Mouse (Mus musculus): Measurements from ENCODE around the gene Pacsin2. TPM values are rescaled to one million over a fixed set of nuclear protein-coding genes. Genes with fewer than 3 reads are reported as not detected.

The Pacsin2 gene
- polyA plus RNA-seq, 1 experiment from 2014 or later = 59.3 TPM

GRCm38 (mm10) chr15:83494572-83494920 lies 30.1 kb upstream of the Pacsin2 start:
- H3K4me2 ChIP-seq = no peak overlapping the region
- no peak overlapping the region for H3K27ac ChIP-seq
- 70% methylated on average over 6 of the region's 6 CpGs for WGBS
- peaks cover 6% of the 10 kb centered on the region for H3K4me1 ChIP-seq (replicated peaks)
- H3K36me3 ChIP-seq = peaks cover 14% of the 10 kb centered on the region; the same call in 1 of the 2 replicates
- no peak overlapping the region for H3K9ac ChIP-seq
- ATAC-seq (replicated peaks; ENCODE audit: insufficient number of reproducible peaks, insufficient read depth, low FRiP score, low read depth) = no peak
- H3K27me3 ChIP-seq = no peaks in the 10 kb centered on the region
- H3K4me3 ChIP-seq = no peak overlapping the region
- H3K9me3 ChIP-seq (replicated peaks) = no peaks in the 10 kb centered on the region

GRCm38 (mm10) chr15:83493856-83494571 lies 29.6 kb upstream of the Pacsin2 start:
- peaks cover 14% of the 10 kb centered on the region; the same call in 1 of the 2 replicates for H3K36me3 ChIP-seq
- 61% methylated on average over 7 of the region's 7 CpGs for WGBS
- no peaks in the 10 kb centered on the region for H3K27me3 ChIP-seq

GRCm38 (mm10) chr15:83491891-83492290 lies 27.5 kb upstream of the Pacsin2 start:
- WGBS = 42% methylated on average over 5 of the region's 5 CpGs
- H3K36me3 ChIP-seq = peaks cover 7% of the 10 kb centered on the region; the same call in 1 of the 2 replicates

More at GRCm38 (mm10) chr15:83493856-83494571, 29.6 kb upstream of the Pacsin2 start:
- Histone ChIP-seq H3K4me2 (no peak overlapping the region), H3K4me1 (replicated peaks) (peaks cover 11% of the 10 kb centered on the region), H3K9ac (no peak overlapping the region), H3K27ac (no peak overlapping the region), H3K4me3 (no peak overlapping the region), H3K9me3 (replicated peaks) (no peaks in the 10 kb centered on the region)
- ATAC-seq (replicated peaks; ENCODE audit: insufficient number of reproducible peaks, insufficient read depth, low FRiP score, low read depth) = no peak

GRCm38 (mm10) chr15:83489471-83489870 lies 25.1 kb upstream of the Pacsin2 start:
- Histone ChIP-seq H3K9me3 (replicated peaks) (no peaks in the 10 kb centered on the region), H3K36me3 (peaks cover 3% of the 10 kb centered on the region; the same call in 1 of the 2 replicates), H3K27ac (no peak overlapping the region), H3K27me3 (no peaks in the 10 kb centered on the region), H3K4me3 (no peak overlapping the region), H3K4me2 (no peak overlapping the region), H3K9ac (no peak overlapping the region), H3K4me1 (replicated peaks) (peaks cover 24% of the 10 kb centered on the region)
- 61% methylated on average over 20 of the region's 20 CpGs for WGBS
- ATAC-seq (replicated peaks; ENCODE audit: insufficient number of reproducible peaks, insufficient read depth, low FRiP score, low read depth) = no peak; the same call in 1 of the 2 replicates

More at GRCm38 (mm10) chr15:83491891-83492290, 27.5 kb upstream of the Pacsin2 start:
- peaks cover 24% of the 10 kb centered on the region for H3K4me1 ChIP-seq (replicated peaks)
- H3K27me3 ChIP-seq = no peaks in the 10 kb centered on the region
- ATAC-seq (replicated peaks; ENCODE audit: insufficient number of reproducible peaks, insufficient read depth, low FRiP score, low read depth) = 0 out of 2 replicates have a peak, but pooled peaks have one; percentile 32
- no peak overlapping the region for H3K4me3 ChIP-seq
- H3K4me2 ChIP-seq = no peak overlapping the region
- no peak overlapping the region for H3K9ac ChIP-seq
- H3K9me3 ChIP-seq (replicated peaks) = no peaks in the 10 kb centered on the region
- no peak overlapping the region for H3K27ac ChIP-seq

- Histone ChIP-seq H3K4me3 (no peak overlapping the region), H3K4me1 (replicated peaks) (peaks cover 19% of the 10 kb centered on the region), H3K9me3 (replicated peaks) (no peaks in the 10 kb centered on the region), H3K36me3 (no peaks in the 10 kb centered on the region; the same call in 1 of the 2 replicates), H3K4me2 (no peak overlapping the region), H3K27ac (peak overlapping the region; percentile 71), H3K9ac (no peak overlapping the region), H3K27me3 (no peaks in the 10 kb centered on the region)
- ATAC-seq (replicated peaks; ENCODE audit: insufficient number of reproducible peaks, insufficient read depth, low FRiP score, low read depth) = peak; percentile 53; the same call in 1 of the 2 replicates
- 47% methylated on average over 9 of the region's 9 CpGs for WGBS
Observed at GRCm38 (mm10) chr15:83487477-83488115, 23.2 kb upstream of the Pacsin2 start.

- ATAC-seq (replicated peaks; ENCODE audit: insufficient number of reproducible peaks, insufficient read depth, low FRiP score, low read depth) = no peak
Observed at GRCm38 (mm10) chr15:83484311-83484710, 19.9 kb upstream of the Pacsin2 start.

GRCm38 (mm10) chr15:83483482-83483881 lies 19.1 kb upstream of the Pacsin2 start:
- H3K9ac ChIP-seq = no peak overlapping the region
- H3K4me2 ChIP-seq = no peak overlapping the region
- H3K9me3 ChIP-seq (replicated peaks) = no peaks in the 10 kb centered on the region
- WGBS = 36% methylated on average over 2 of the region's 2 CpGs
- ATAC-seq (replicated peaks; ENCODE audit: insufficient number of reproducible peaks, insufficient read depth, low FRiP score, low read depth) = no peak
- H3K27me3 ChIP-seq = no peaks in the 10 kb centered on the region
- no peak overlapping the region for H3K4me3 ChIP-seq
- no peaks in the 10 kb centered on the region; the same call in 1 of the 2 replicates for H3K36me3 ChIP-seq
- no peak overlapping the region for H3K27ac ChIP-seq
- H3K4me1 ChIP-seq (replicated peaks) = peaks cover 18% of the 10 kb centered on the region

More at GRCm38 (mm10) chr15:83484311-83484710, 19.9 kb upstream of the Pacsin2 start:
- Histone ChIP-seq H3K4me1 (replicated peaks) (peaks cover 21% of the 10 kb centered on the region), H3K9ac (no peak overlapping the region), H3K27me3 (no peaks in the 10 kb centered on the region), H3K27ac (no peak overlapping the region), H3K36me3 (no peaks in the 10 kb centered on the region; the same call in 1 of the 2 replicates), H3K9me3 (replicated peaks) (no peaks in the 10 kb centered on the region), H3K4me3 (no peak overlapping the region), H3K4me2 (no peak overlapping the region)
- WGBS = 91% methylated on average over 10 of the region's 10 CpGs

- Histone ChIP-seq H3K4me3 (no peak overlapping the region), H3K27ac (no peak overlapping the region), H3K27me3 (no peaks in the 10 kb centered on the region), H3K4me1 (replicated peaks) (peaks cover 13% of the 10 kb centered on the region), H3K4me2 (no peak overlapping the region), H3K9ac (no peak overlapping the region), H3K36me3 (no peaks in the 10 kb centered on the region; the same call in 1 of the 2 replicates), H3K9me3 (replicated peaks) (no peaks in the 10 kb centered on the region)
- ATAC-seq (replicated peaks; ENCODE audit: insufficient number of reproducible peaks, insufficient read depth, low FRiP score, low read depth) = no peak
- WGBS = 73% methylated on average over 8 of the region's 8 CpGs
Observed at GRCm38 (mm10) chr15:83482645-83483224, 18.3 kb upstream of the Pacsin2 start.

- 59% methylated on average over 10 of the region's 10 CpGs for WGBS
- Histone ChIP-seq H3K27me3 (no peaks in the 10 kb centered on the region), H3K4me3 (no peak overlapping the region), H3K36me3 (no peaks in the 10 kb centered on the region; the same call in 1 of the 2 replicates), H3K4me1 (replicated peaks) (0 out of 2 replicates have a peak, but pooled peaks cover 5% of the 10 kb centered on the region), H3K9me3 (replicated peaks) (no peaks in the 10 kb centered on the region), H3K4me2 (no peak overlapping the region), H3K9ac (no peak overlapping the region), H3K27ac (no peak overlapping the region)
- ATAC-seq (replicated peaks; ENCODE audit: insufficient number of reproducible peaks, insufficient read depth, low FRiP score, low read depth) = no peak
Observed at GRCm38 (mm10) chr15:83481236-83481780, 16.9 kb upstream of the Pacsin2 start.

GRCm38 (mm10) chr15:83479818-83480217 lies 15.4 kb upstream of the Pacsin2 start:
- H3K36me3 ChIP-seq = no peaks in the 10 kb centered on the region
- H3K9me3 ChIP-seq (replicated peaks) = no peaks in the 10 kb centered on the region
- H3K4me3 ChIP-seq = no peak overlapping the region
- peaks cover 6% of the 10 kb centered on the region for H3K4me1 ChIP-seq (replicated peaks)
- H3K4me2 ChIP-seq = no peak overlapping the region
- no peak overlapping the region for H3K9ac ChIP-seq
- 86% methylated on average over 4 of the region's 4 CpGs for WGBS
- H3K27ac ChIP-seq = no peak overlapping the region
- H3K27me3 ChIP-seq = no peaks in the 10 kb centered on the region
- ATAC-seq (replicated peaks; ENCODE audit: insufficient number of reproducible peaks, insufficient read depth, low FRiP score, low read depth) = no peak

- Histone ChIP-seq H3K4me2 (no peak overlapping the region), H3K36me3 (no peaks in the 10 kb centered on the region), H3K9ac (no peak overlapping the region), H3K4me3 (no peak overlapping the region), H3K4me1 (replicated peaks) (peaks cover 20% of the 10 kb centered on the region), H3K9me3 (replicated peaks) (no peaks in the 10 kb centered on the region), H3K27me3 (no peaks in the 10 kb centered on the region), H3K27ac (no peak overlapping the region)
- ATAC-seq (replicated peaks; ENCODE audit: insufficient number of reproducible peaks, insufficient read depth, low FRiP score, low read depth) = no peak
- WGBS = 67% methylated on average over 3 of the region's 3 CpGs
Observed at GRCm38 (mm10) chr15:83478096-83478495, 13.7 kb upstream of the Pacsin2 start.

All from heart, embryonic 15.5 days (tissue).